Mouse (Mus musculus) urinary bladder, adult 18-20 months (tissue): ENCODE measurements around the gene Cfl1.
"Not testable (repeated sequence)": the region's sequence is repeated elsewhere in the genome, so short reads cannot be mapped to it uniquely, and the experiment has no call there.

Experiments used
- DNase-seq, 2 experiments: peaks; one replicate each; pipeline ENCODE4 v3.0.0; 2022; ENCODE audit warnings: low spot score in 2 of 2, mixed read lengths in 2 of 2

The Cfl1 gene

DNA sequence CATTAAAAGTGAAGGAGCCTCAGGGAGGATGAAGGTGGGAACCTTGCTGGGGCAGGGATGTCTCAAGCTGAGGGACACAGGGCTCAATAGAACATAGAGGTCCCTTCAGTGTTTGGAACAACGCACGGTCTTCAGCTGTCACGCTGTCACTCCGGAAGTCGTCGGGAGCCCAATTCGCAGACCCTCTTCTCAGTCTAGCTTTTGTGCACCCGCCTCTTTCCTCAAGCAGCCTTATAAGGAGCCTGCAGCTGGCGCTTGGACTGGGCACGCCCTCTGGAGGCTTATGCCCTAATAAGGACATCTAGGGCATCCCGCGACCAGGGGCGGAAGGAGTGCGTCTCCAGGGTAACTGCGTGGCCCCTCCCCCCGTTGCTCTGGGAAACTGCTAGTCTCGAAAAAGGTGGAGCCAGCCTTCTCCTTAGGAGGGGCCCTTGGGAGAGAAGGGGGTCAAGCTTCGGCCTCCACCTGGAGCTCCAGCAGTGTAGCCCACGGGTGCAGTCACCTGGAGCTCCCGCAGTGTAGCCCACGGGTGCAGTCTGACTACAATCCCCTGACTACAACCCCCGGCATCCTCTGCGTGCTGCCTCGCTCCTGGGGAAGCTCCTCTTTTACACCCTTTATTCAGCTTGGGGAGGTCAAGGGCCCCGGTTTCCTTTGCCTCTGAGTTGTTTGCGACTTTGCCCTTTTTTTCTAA, 1.2 kb upstream of the Cfl1 start:
- peak; percentile 97 for DNase-seq

DNA sequence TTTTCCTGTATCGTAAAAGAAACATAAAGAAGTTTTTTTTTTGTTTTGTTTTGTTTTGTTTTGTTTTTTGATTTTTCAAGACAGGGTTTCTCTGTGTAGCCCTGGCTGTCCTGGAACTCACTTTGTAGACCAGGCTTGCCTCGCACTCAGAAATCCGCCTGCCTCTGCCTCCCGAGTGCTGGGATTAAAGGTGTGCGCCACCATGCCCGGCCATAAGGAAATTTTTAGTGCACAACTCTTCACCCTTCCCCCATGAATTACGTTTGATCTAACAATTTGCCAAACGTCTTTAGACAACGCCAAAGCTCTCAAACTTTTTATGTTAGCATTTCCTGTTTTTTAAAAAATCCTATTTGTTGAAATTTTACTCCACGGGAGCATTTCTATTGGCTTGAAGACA, 534 bp upstream of the Cfl1 start:
- DNase-seq, result not testable (repeated sequence)

DNA sequence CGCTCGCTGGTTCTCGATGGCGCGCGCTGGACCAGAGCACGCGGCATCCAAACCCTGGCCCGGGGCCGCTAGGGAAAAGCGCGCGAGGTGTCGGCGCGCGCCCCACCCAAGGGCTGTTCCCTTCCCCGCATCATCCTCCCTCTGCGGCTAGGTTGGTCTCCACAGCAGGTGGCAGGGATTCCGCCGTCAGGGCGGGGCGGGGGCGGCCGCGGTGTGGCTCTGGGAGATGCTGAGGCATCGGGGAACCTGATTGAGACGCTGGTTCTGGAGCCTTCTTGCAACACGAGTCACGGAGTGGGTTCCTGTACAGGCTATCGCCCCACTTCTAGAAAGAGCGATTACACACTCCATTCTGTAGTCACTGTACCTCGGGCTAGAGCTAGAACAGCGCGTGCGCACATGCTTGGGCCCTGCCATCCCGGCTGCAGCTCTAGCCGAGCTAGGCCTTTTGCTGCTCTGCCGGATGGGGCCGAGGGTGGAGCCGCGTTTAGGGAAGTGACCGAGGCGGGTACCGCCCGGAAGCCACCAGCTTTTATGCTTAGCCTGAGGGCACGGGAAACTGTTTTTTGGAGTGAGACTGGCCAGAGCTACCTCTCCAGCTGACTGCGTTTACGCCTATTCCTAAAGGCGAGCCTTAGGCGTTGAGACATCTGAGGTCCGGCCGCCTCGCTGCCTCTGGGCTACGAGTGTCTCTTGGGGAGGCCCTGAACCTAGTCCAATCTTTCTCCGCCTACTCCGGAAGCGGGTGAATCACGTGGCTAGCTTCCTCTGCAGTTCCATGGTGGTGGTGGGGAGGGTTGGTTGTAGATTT, 848 bp downstream of the Cfl1 start:
- DNase-seq, result peak; percentile 76 to 86

DNA sequence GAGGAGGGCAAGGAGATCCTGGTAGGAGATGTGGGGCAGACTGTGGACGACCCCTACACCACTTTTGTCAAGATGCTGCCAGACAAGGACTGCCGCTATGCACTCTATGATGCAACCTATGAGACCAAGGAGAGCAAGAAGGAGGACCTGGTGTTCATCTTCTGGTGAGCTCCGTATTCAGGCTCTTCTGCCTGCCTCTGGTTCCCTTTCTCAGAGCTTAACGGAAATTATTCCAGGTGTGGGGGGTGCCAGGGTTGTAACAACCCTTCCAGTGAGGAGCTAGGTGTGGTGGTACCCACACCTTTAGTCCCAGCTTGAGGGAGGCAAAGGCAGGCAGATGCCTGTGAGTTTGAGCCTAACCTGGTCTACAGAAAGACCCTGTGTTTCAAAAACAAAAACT, 2.4 kb downstream of the Cfl1 start:
- no peak for DNase-seq

DNA sequence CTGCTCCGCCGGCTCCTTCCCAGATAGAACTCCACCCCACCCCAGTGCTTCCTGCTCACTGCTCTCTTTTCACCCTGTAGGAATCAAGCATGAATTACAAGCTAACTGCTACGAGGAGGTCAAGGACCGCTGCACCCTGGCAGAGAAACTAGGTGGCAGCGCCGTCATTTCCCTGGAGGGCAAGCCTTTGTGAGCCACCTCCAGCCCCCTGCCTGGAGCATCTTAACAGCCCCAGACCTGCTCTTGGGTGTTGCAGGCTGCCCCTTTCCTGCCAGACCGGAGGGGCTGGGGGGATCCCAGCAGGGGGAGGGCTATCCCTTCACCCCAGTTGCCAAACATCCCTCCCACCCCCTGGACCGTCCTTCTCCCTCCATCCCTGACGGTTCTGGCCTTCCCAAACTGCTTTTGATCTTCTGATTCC, 3.1 kb downstream of the Cfl1 start:
- not testable (repeated sequence) for DNase-seq

DNA sequence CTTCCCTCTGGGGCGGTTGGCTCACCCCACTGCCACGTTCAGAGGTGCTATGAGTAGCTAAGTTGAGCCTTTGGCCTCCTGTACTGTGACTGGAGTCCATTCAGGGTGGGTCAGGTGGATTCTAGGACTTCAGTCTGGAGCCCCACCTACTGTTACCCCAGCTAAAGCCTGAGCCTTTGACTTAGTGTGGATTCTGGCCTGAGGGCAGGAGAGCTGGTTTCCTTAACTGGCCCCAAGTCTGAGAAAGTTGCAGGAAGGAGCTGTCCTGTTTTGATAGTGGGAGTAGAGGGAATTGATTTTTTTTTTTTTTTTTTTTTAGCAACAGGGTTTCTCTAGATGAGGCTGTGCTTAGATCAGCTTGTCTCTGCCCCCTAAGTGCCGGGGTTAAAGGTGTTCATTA, 4.1 kb downstream of the Cfl1 start:
- no peak for DNase-seq

DNA sequence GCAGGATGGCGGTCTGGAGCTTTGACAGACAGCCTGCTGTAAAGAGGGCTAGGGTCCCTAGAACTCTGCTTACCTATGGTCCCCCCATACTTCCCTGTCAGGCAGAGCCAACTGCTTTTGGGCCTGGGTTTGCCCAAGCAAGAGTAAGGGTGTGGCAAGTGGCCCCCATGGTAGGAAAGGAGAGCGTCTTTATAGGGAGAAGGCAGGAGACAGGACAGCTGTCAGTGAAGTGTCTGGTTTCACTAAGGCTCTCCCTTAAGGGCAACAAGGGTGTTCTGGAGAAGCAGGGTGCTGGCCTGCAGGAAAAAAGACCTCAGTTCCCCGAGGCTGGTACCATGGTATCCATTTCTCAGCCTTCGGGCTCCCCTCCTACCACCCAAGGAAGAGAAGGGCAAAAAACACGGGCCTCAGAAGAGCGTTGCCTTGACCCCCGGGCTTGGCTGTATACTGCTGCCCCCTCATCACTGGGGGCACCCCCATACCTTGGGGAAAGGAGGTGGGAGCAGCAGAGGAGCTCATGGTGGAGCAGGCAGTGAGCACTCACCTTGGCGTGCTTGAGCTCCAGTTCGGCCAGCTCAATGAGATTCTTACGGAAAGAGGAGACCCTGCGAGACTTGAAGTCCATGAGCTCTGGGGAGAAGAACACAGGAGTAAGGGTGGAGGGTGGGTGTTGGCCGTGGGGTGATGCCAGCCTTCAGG, 5.2 kb downstream of the Cfl1 start:
- DNase-seq, result no peak

DNA sequence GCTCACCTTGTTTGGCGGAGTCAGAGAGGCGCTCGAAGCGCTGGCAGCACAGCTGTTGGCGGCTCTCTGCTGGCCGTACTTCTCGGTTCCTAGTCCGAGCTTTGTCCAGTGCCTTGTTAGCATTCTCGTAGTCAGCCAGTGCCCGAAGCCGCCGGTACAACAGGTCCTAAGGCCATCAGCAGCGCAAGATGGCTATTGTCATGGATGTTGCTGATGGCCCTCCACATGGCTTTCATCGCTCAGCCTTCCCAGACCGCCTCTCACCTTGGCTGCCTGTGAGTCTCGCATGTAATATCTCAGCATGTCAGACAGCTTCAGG, 5.8 kb downstream of the Cfl1 start:
- no peak for DNase-seq

DNA sequence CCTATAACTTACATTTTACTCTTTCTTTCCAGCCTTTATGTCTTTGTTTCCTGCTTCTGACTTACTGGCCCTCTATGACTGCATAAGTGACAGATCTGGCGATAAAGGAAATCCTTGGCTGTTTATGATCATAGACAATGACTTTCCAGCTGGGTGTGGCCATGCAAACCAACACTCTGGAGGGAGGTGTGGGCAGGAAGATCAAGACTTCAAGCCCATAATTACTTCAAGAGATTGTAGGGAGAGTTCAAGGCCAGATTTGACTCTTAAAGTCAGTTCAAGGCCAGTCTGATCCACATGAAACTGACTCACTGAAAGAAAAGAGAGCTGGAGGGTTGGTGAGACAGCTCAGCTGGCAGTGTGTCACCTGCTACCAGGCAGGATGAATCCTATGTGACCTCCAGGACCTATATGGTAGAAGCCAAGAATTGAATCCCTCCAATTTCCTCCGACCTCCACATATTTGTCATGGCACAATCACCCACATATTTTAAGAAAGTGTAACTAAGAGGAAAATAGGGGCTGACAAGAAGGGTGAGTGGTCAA, 10.1 kb downstream of the Cfl1 start:
- no peak for DNase-seq

DNA sequence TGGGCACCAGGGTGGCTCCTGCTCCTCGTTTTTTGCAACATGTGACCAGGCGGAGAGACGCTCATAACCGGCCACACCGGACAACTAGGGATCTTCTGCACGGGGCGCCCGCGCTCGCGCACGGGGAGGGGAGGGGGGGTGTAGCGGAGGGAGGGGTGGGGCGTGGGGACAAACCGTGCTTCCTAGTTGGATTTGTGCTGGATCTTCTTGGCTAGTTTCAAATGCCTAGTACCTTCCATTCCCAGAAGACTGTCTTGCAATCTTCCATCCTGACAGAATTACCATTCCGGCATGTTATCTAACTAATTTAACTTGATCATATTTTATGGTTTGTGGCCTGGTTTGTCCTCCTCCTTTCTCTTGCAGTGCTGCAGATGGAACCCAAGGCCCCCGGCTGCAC, 13.4 kb downstream of the Cfl1 start, which contains the start of gene 1700020D05Rik:
TSS of gene 1700020D05Rik (minus strand) at position 101 of the 400 bp plus-strand sequence.
- no peak for DNase-seq

DNA sequence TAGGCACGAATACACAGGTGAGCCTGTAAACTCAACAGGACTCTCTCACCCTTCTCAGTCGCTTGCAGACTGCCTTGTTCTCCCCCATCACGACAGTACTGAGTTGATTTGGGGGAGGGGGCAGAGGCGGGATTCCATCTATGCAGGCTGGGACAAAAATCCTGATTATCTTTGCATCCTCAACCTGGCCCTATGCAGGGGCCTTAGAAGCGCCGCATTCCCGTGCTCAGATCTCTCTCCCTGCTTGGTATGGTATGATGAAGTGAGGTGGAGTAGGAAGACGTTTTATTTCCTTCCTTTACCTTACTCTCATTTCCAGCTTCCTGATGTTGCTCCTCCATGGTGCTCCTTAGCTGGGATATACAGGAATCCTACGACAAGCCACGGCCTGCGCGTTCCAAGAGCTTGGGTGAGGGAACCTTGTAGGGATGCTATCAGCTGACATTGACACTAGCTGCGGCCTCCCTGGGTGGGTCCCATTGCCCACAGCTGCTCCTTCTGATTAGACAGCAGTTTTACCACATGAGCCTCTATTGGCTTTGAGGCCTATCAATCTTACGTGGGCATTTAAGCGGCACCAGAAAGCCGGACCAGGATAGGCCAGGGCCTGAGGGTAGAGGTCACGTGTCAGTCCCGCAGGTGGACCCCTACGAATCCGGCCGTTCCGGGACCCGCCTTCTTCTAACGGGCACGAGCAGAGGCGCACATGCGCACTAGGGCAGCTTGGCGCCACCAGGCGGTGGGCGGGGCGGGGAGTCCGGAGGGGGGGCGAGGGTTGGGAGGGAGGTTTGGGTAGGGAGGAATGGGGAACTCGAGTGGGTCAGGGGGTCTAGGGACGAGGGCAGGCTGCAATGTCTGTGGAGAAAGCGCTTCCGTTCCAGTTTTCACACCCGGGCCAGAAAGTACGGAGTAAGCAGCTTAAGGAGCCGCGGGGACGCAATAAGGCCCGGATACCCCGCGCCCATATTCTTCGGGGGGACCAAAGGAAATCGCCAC, 20.1 kb downstream of the Cfl1 start, which contains the start of gene Snx32:
TSS of gene Snx32 (minus strand) at position 508 of the 996 bp plus-strand sequence.
- peak; percentile 79 to 94 for DNase-seq

DNA sequence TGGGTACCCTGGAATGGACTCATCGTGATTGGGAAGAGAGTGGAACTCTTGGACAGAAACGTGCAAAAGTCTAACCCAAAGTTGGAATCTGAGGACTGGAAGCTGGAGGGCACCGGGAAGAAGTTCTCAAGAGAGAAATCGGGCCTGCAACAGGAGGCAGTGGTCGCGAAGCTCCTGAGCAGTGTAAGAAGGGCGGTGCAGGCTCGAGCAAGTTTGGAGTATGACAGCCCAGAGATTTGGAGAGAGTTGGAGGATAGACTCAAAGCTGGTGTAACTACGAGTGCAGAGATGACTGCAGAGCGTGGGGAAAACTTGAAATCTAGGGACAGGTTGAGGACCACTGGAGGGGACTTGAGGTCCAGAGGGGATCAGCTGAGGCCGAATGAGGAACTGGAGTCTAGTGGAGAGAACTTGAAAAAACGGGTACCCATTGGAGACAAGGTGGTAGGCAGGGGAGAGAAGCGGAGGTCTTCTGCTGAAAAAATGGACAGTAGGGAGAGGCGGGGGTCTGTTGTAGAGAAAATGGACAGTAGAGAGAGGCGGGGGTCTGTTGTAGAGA, 20.9 kb downstream of the Cfl1 start:
- no peak for DNase-seq

DNA sequence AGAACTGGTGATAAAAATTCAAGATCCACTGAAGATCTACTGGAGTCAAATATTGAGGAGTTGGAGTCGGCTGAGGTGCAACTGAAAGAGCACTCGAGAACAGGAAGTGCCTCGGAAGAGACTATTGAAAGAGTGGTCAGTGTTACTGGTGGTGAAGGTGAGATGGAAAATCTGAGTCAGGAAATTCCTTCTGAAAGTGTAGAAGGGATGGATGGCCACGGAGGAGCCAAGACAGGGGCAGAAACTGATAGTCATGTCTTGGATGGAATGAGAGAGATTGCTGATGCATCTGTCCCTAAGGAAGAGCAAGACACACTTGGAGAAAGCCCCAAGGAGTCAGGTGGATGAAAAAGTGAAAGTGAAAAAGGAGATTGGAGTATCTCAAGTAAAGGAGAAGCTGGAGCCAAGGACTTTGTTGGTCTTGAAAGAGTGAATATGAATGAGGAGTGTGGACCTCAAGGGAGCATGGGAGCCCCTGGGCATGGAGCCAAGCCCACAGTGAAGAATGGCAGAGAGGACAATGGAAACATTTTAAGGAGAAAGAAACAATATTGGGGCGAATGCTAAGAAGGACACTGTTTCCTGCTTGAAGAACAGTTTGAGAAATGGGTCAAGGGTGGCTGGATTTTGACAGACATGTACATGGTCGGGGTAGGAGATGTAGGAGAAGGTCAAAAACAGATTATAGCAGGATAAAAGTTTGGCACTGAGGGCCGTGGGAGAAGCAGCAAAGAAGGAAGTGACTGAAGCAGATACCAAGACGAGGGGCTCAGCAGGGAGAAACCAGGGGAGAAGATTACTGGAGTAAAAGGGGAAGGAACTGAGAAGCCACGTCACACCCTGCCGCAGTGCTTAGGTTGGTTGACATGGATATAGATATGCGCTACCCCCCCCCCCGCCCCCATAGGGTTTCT, 22.1 kb downstream of the Cfl1 start:
- DNase-seq, result no peak

DNA sequence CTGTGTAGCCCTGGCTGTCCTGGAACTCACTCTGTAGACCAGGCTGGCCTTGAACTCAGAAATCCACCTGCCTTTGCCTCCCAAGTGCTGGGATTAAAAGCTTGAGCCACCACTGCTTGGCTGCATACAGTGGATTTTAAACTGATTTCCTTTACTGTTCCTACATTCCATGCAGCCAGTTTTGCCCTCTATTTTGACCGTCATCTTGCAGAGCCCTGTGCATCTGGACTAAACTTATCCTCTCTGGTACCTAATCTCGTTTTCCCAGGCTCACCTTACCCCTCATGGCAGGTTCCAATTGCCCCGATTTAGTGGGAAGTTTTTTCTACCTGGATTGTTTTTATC, 22.7 kb downstream of the Cfl1 start:
- no peak for DNase-seq

DNA sequence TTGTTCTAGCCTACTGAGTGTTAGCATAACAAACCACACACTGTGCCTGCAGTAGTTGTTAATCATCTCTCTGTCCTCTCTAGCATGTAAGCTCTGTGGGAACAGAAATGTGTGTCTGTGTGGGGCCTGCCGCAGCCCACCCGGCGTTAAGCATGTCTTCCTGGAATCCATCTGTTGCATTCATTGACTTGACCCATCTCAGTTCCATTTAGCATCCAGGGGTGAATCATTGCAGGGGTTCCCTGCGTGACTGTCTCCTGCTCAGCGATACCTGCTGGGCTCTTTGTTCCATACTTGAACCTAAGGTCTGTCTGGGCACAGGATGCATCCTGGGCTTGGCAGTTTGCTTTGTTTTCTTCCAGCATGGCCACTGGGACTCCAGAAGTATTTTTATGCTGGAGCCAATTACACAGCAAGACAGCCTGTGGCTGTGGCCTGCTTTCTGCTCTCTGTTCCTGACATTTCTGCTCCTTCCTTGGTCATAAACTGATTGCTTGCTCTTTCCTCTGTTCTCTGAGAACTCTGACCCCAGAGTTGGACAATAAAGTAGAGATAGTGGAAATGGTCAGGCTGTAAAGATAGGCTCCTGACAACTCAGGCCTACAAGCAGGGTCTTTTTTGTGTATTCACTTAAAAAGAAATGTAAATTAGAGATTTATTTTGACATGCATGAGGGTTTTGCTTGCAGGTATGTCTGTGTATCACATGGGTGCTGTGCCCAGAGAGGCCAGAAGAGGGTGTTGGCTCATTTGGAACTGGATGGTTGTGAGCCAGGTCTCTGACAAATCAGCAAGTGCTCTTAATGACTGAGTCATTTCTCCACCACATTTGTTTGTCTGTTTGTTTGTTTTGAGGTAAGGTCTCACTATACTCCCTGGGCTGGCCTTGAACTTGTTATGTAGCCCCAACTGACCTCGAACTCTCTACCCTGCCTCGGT, 25.9 kb downstream of the Cfl1 start:
- DNase-seq, result no peak

DNA sequence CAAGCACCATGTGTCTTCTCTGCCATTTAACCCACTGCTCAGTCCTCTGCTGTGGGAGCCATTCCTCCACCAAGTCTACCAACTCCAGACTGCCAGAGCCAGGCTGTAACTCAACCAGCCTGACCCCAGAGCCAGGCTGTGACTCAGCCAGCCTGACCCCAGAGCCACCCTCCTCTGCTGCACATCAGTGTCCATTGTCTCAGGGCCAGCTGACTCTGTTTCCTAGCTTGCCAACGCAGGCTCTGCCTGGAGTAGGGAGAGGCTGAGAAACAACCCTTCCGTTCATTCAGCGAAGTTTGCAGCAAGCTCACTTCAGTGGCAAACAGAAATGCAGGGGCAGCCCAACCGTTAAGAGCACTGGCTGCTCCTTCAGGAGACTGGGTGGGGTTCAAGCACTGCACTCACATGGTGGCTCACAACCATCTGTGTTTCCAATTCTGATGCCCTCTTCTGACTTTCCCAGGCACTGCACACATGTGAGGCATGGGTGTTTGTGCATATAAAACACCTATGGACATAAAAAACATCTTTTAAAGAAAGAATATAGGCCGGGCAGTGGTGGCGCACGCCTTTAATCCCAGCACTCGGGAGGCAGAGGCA, 26.8 kb downstream of the Cfl1 start:
- DNase-seq, result no peak

DNA sequence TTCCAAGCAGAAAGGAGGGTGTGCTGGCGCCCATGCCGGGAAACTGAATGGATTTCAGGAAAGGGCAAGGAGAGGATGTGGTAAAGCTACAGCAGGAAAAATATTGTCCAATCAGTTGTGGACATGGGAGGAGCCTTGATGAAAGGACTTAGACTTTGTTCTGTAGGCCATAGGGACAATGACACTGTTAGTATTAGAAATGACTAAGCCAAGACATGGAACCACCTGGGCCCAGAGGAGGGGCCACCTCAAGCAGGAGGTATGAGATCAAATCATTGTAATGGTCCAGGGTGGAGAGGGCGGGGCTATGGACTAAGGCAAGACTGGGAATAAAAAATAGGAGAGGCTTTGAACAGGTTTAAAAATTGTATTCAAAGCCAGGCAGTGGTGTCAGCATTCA, 28.5 kb downstream of the Cfl1 start:
- no peak for DNase-seq

DNA sequence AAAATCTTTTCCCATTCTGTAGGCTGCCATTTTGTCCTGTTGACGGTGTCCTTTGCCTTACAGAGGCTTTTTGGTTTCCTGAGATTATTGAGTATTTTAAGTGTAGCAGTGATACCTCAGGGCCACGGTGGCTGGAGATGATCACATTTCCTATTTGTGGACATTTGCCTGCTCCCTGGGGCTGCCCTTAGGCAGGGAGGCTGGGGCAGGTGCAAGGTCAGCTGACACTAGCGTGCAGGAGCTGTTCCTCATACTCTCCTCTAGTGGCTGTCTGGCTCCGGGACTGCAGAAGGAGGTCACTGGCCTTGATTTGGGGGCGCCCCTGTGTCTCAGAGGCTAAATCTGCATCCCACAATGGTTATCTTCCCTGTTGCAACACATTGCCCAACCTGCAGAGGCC, 34.9 kb downstream of the Cfl1 start:
- no peak for DNase-seq
